Mouse (Mus musculus) kidney, postnatal 4 days (tissue): ENCODE data around the gene Peg3.

Experiments used
- DNase-seq, 2 experiments: peaks; one replicate each; pipeline ENCODE4 v3.0.0; 2021; ENCODE audit warnings: mixed read lengths in 2 of 2

The Peg3 gene

GRCm38 (mm10) chr7:6730241-6730640 is at the start of gene Peg3, which contains the start of gene Usp29:
TSS of gene Peg3 (minus strand) at chr7:6730431.
TSS of gene Usp29 (plus strand) at chr7:6730578.
- peak; percentile 88 to 90 for DNase-seq

- no peak for DNase-seq
Measured at GRCm38 (mm10) chr7:6779172-6779571, 48.9 kb upstream of the Peg3 start.

- peak in 1 of 2 experiments; percentile 41 for DNase-seq
Measured at GRCm38 (mm10) chr7:6777689-6778088, 47.5 kb upstream of the Peg3 start.

- DNase-seq = peak; percentile 42 to 60
Measured at GRCm38 (mm10) chr7:6777107-6777506, 46.9 kb upstream of the Peg3 start.

GRCm38 (mm10) chr7:6776314-6777059 is 46.3 kb upstream of the Peg3 start:
- no peak for DNase-seq

GRCm38 (mm10) chr7:6773865-6774413 is 43.7 kb upstream of the Peg3 start:
- DNase-seq = peak in 1 of 2 experiments; percentile 45

GRCm38 (mm10) chr7:6770286-6770685 is 40.1 kb upstream of the Peg3 start:
- peak; percentile 57 to 61 for DNase-seq

GRCm38 (mm10) chr7:6765240-6765639 is 35.0 kb upstream of the Peg3 start:
- DNase-seq = no peak

- no peak for DNase-seq
Measured at GRCm38 (mm10) chr7:6760170-6760569, 29.9 kb upstream of the Peg3 start.

GRCm38 (mm10) chr7:6759698-6760097 is 29.5 kb upstream of the Peg3 start:
- DNase-seq = no peak

- no peak for DNase-seq
Measured at GRCm38 (mm10) chr7:6756777-6757291, 26.6 kb upstream of the Peg3 start.

GRCm38 (mm10) chr7:6753440-6753839 is 23.2 kb upstream of the Peg3 start:
- no peak for DNase-seq

- DNase-seq = peak; percentile 35 to 52
Measured at GRCm38 (mm10) chr7:6749196-6749595, 19.0 kb upstream of the Peg3 start.

GRCm38 (mm10) chr7:6744281-6744904 is 14.2 kb upstream of the Peg3 start:
- DNase-seq = no peak

- DNase-seq = no peak
Measured at GRCm38 (mm10) chr7:6736060-6736459, 5.8 kb upstream of the Peg3 start.

GRCm38 (mm10) chr7:6731930-6732329 is 1.7 kb upstream of the Peg3 start:
- DNase-seq = no peak

GRCm38 (mm10) chr7:6731373-6731772 is 1.1 kb upstream of the Peg3 start:
- DNase-seq = no peak

GRCm38 (mm10) chr7:6730801-6731200 is 570 bp upstream of the Peg3 start:
- DNase-seq = peak in 1 of 2 experiments; percentile 26

- peak; percentile 98 to 99 for DNase-seq
Measured at GRCm38 (mm10) chr7:6729061-6729817, 992 bp downstream of the Peg3 start.

GRCm38 (mm10) chr7:6728263-6728931 is 1.8 kb downstream of the Peg3 start:
- DNase-seq = peak; percentile 91 to 96

- peak; percentile 85 to 92 for DNase-seq
Measured at GRCm38 (mm10) chr7:6727351-6728121, 2.7 kb downstream of the Peg3 start.

- no peak for DNase-seq
Measured at GRCm38 (mm10) chr7:6709396-6709795, 20.8 kb downstream of the Peg3 start.
